ENCODE assay signal across 10 mouse cellular contexts in the genomic region with DNA sequence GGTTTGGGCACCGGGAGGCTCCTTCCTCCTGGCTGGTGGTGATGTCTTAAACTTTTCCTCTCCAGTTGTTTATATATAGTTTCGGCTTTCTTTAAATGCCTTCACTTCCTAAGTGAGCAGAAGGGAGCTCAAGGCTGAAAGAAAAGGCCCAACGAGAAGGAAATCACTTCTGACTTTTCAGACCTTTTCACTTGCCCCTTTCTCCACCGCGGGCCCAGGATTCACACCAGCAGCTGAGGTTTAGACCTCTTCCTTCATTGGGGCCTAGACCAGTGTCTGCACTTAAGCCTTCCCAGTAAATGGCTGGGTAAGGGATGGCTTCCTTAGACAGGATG. TPM values are rescaled to one million over a fixed set of nuclear protein-coding genes. Genes with fewer than 3 reads are reported as not detected.
DNase-seq lines count a peak whose midpoint lies in the region; ATAC-seq lines count a peak whose summit lies in the region.
"Had no signal": no experiment of that assay in that cellular context is flagged by ENCODE, and none has a peak within 500 bp of the region (broad histone marks: within the 10 kb centered on the region; RNA-seq: fewer than 3 reads in every experiment).

No protein-coding gene starts in this region.

- WGBS in liver, embryonic 11.5 days: 3% methylated on average over 5 of the region's 5 CpGs
- WGBS in forebrain, embryonic 10.5 days: 0% methylated on average over 5 of the region's 5 CpGs
- WGBS in intestine, embryonic 14.5 days: under 1% methylated on average over 5 of the region's 5 CpGs
- WGBS in neural tube, embryonic 14.5 days: under 1% methylated on average over 5 of the region's 5 CpGs

- H3K27me3 ChIP-seq in liver, embryonic 11.5 days (replicated peaks; ENCODE audit: control insufficient read depth, insufficient read depth, low read length): peaks cover 52% of the 10 kb centered on the region
- peaks cover 80% of the 10 kb centered on the region for H3K27me3 ChIP-seq in forebrain, embryonic 10.5 days (ENCODE audit: poor library complexity, severe bottlenecking)
- H3K27me3 ChIP-seq in intestine, embryonic 14.5 days (replicated peaks; ENCODE audit: control insufficient read depth, insufficient read depth, low read length): peaks cover 78% of the 10 kb centered on the region
- peaks cover 65% of the 10 kb centered on the region for H3K27me3 ChIP-seq in neural tube, embryonic 14.5 days (ENCODE audit: control insufficient read depth, insufficient read depth, low read length)

- no peaks in the 10 kb centered on the region for H3K36me3 ChIP-seq in liver, embryonic 11.5 days (ENCODE audit: control insufficient read depth, insufficient read depth, low read length)
- peaks cover 5% of the 10 kb centered on the region for H3K36me3 ChIP-seq in forebrain, embryonic 10.5 days (replicated peaks)
- no peaks in the 10 kb centered on the region for H3K36me3 ChIP-seq in intestine, embryonic 14.5 days (ENCODE audit: control insufficient read depth, insufficient read depth, low read length)
- no peaks in the 10 kb centered on the region for H3K36me3 ChIP-seq in neural tube, embryonic 14.5 days (ENCODE audit: control insufficient read depth, insufficient read depth, low read length)

- H3K4me3 ChIP-seq in liver, embryonic 11.5 days (ENCODE audit: low read depth, low read length): peak overlapping the region; percentile 38
- H3K4me3 ChIP-seq in forebrain, embryonic 10.5 days: peak overlapping the region; percentile 74
- peak overlapping the region; percentile 23 for H3K4me3 ChIP-seq in intestine, embryonic 14.5 days (ENCODE audit: low read depth, low read length)
- H3K4me3 ChIP-seq in neural tube, embryonic 14.5 days (ENCODE audit: low read depth, low read length): peak overlapping the region; percentile 30

- no peaks in the 10 kb centered on the region for H3K9me3 ChIP-seq in liver, embryonic 11.5 days (ENCODE audit: control insufficient read depth, low read length)
- no peaks in the 10 kb centered on the region for H3K9me3 ChIP-seq in forebrain, embryonic 10.5 days
- H3K9me3 ChIP-seq in intestine, embryonic 14.5 days (ENCODE audit: control insufficient read depth, low read length): no peaks in the 10 kb centered on the region
- H3K9me3 ChIP-seq in neural tube, embryonic 14.5 days (ENCODE audit: control insufficient read depth, low read length): no peaks in the 10 kb centered on the region

- no peaks in the 10 kb centered on the region for H3K4me1 ChIP-seq in liver, embryonic 11.5 days (replicated peaks; ENCODE audit: control insufficient read depth, insufficient read depth, low read length)
- H3K4me1 ChIP-seq in forebrain, embryonic 10.5 days: peaks cover 30% of the 10 kb centered on the region
- H3K4me1 ChIP-seq in intestine, embryonic 14.5 days (replicated peaks; ENCODE audit: control insufficient read depth, insufficient read depth, low read length): peaks cover 9% of the 10 kb centered on the region; the same call in 1 of the 2 replicates
- peaks cover 6% of the 10 kb centered on the region for H3K4me1 ChIP-seq in neural tube, embryonic 14.5 days (ENCODE audit: control insufficient read depth, insufficient read depth, low read length)

- H3K4me2 ChIP-seq in liver, embryonic 11.5 days: peak overlapping the region; percentile 60
- H3K4me2 ChIP-seq in intestine, embryonic 14.5 days (ENCODE audit: low read length): peak overlapping the region; percentile 57
- H3K4me2 ChIP-seq in neural tube, embryonic 14.5 days (ENCODE audit: low read depth, low read length): peak overlapping the region; percentile 59

- H3K9ac ChIP-seq in liver, embryonic 11.5 days (ENCODE audit: low read depth, low read length): no peak overlapping the region
- H3K9ac ChIP-seq in intestine, embryonic 14.5 days (ENCODE audit: low read length): no peak overlapping the region; the same call in 1 of the 2 replicates
- no peak overlapping the region for H3K9ac ChIP-seq in neural tube, embryonic 14.5 days (replicated peaks; ENCODE audit: low read depth, low read length)

- H3K27ac ChIP-seq in liver, embryonic 11.5 days (ENCODE audit: low read depth, low read length): no peak overlapping the region
- peak overlapping the region; percentile 99 for H3K27ac ChIP-seq in forebrain, embryonic 10.5 days
- H3K27ac ChIP-seq in intestine, embryonic 14.5 days (ENCODE audit: low read depth): no peak overlapping the region
- no peak overlapping the region for H3K27ac ChIP-seq in neural tube, embryonic 14.5 days (ENCODE audit: low read depth, low read length)

- DNase-seq in liver, embryonic 11.5 days (ENCODE audit: low spot score): no peak
- no peak for DNase-seq in liver
- DNase-seq in forebrain, embryonic 10.5 days (ENCODE audit: extremely low spot score, low spot score): no peak
- DNase-seq in intestine, embryonic 14.5 days (ENCODE audit: low spot score): no peak
- no peak for DNase-seq in thymus, postnatal 0 days (ENCODE audit: low spot score)
- no peak for DNase-seq in cerebellum, postnatal 25 days
- DNase-seq: thymus, postnatal 25 days had no signal

- no peak for ATAC-seq in liver, embryonic 11.5 days (replicated peaks; ENCODE audit: low FRiP score)
- no peak for ATAC-seq in intestine, embryonic 14.5 days (replicated peaks; ENCODE audit: low FRiP score, low TSS enrichment, low read depth)
- ATAC-seq in neural tube, embryonic 14.5 days (ENCODE audit: low read depth): no peak
- ATAC-seq: Patski had no signal

RNA-seq across cellular contexts. Expression of a gene that starts 16.8 kb away (rescaled TPM):
- 0.09 TPM in 1 of 2 replicates, not detected in the other for polyA plus RNA-seq in liver, embryonic 11.5 days (2014; fragmentation: Nextera tagmentation; extraction: Ambion mirVana)
- 1.2 TPM in 2 replicates for polyA plus RNA-seq in forebrain, embryonic 10.5 days (2016; fragmentation: Nextera tagmentation; extraction: Ambion mirVana)
- not detected in 2 replicates for polyA plus RNA-seq in intestine, embryonic 14.5 days (2014; fragmentation: Nextera tagmentation; extraction: Ambion mirVana)
- polyA plus RNA-seq in neural tube, embryonic 14.5 days (2014; fragmentation: Nextera tagmentation; extraction: Ambion mirVana): not detected in 2 replicates
- polyA plus RNA-seq in thymus, postnatal 0 days (2015; fragmentation: Nextera tagmentation; extraction: Ambion mirVana): 0.04 and 0.07 TPM in 2 replicates
- polyA plus RNA-seq: large intestine, adult 2 months; Patski had no signal

RNA-seq across cellular contexts. Expression of a gene that starts 19.3 kb away (rescaled TPM):
- polyA plus RNA-seq in liver, embryonic 11.5 days (2014; fragmentation: Nextera tagmentation; extraction: Ambion mirVana): 0.74 and 0.75 TPM in 2 replicates
- polyA plus RNA-seq in forebrain, embryonic 10.5 days (2016; fragmentation: Nextera tagmentation; extraction: Ambion mirVana): 20.2 and 20.7 TPM in 2 replicates
- not detected in 2 replicates for polyA plus RNA-seq in intestine, embryonic 14.5 days (2014; fragmentation: Nextera tagmentation; extraction: Ambion mirVana)
- polyA plus RNA-seq in neural tube, embryonic 14.5 days (2014; fragmentation: Nextera tagmentation; extraction: Ambion mirVana): not detected in 2 replicates
- polyA plus RNA-seq in thymus, postnatal 0 days (2015; fragmentation: Nextera tagmentation; extraction: Ambion mirVana): 2.0 and 3.1 TPM in 2 replicates
- polyA plus RNA-seq: large intestine, adult 2 months; Patski had no signal

Comparison
In these comparisons a context has a peak if more than half of its experiments do, and no peak if none do; other contexts are left out.
1. H3K4me3 ChIP-seq: peak in every context shown above with its lines; median percentile 74 in forebrain, embryonic 10.5 days; 38 in liver, embryonic 11.5 days; 30 in neural tube, embryonic 14.5 days; 23 in intestine, embryonic 14.5 days.